Mouse (Mus musculus): ENCODE data around the gene Gm28171. TPM values are rescaled to one million over a fixed set of nuclear protein-coding genes. Genes with fewer than 3 reads are reported as not detected.
"Not testable (repeated sequence)": the region's sequence is repeated elsewhere in the genome, so short reads cannot be mapped to it uniquely, and the experiment has no call there.

Gm28171 gene
- polyA plus RNA-seq (2012; rRNA removed), result 0.74 and 0.76 TPM in 2 replicates

DNA sequence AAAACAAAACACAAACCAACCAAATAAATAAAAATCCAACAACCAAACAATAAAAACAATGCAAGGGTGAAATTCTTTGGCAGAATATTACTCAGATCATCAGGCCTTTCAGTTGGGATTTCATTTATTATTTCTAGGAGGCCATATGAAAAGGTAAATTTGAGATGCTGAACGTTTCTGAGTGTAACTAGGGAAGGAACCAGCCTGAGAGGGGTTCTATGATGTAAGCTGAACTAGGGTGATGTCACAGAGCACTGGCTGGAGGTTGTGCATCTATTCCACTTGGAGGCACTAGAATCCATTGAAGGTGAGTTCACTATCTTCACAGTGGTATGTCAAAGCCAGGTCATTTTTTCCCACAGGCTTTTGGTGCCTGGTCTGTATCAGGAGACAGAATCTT lies at the start of gene Gm28171:
Gene Gm28171 (plus strand): TSS at position 301 of the 400 bp plus-strand sequence.
- H3K36me3 ChIP-seq (ENCODE audit: control insufficient read depth, insufficient read depth, low read length); H3K27me3 ChIP-seq (ENCODE audit: control insufficient read depth, insufficient read depth, low read length); H3K27ac ChIP-seq (ENCODE audit: control insufficient read depth, insufficient read depth, low read depth, low read length); H3K4me3 ChIP-seq (ENCODE audit: control insufficient read depth, low read depth, low read length); H3K4me1 ChIP-seq (ENCODE audit: control insufficient read depth, insufficient read depth, low read length): not testable (repeated sequence)

Other genes starting within 250 kb of the Gm28171 start
- gene Gm21854, start 136.4 kb upstream of the Gm28171 start, polyA plus RNA-seq (2012; rRNA removed), result 0.65 and 1.1 TPM in 2 replicates
- gene Gm20914, start 67.4 kb upstream of the Gm28171 start, polyA plus RNA-seq (2012; rRNA removed), result 1.3 and 1.7 TPM in 2 replicates
- gene Gm21778, start 149.1 kb downstream of the Gm28171 start, polyA plus RNA-seq (2012; rRNA removed), result 1.2 and 1.5 TPM in 2 replicates